Mouse (Mus musculus) midbrain, embryonic 13.5 days (tissue): ENCODE results near the gene 4930539E08Rik. TPM values are rescaled to one million over a fixed set of nuclear protein-coding genes. Genes with fewer than 3 reads are reported as not detected.

Source experiments
- ATAC-seq: fragments of 200-750 bp; cut with Nextera tagmentation; 2 replicates; pipeline ENCODE4 v1.8.0; 2017; ENCODE audit warnings: mild to moderate bottlenecking, moderate TSS enrichment, moderate library complexity
- H3K27ac ChIP-seq: fragments of 300-500 bp; sonication (generic); 2 replicates; pipeline ENCODE4 v1.5.1; 2015; ENCODE audit warnings: inconsistent platforms, mild to moderate bottlenecking, moderate library complexity
- H3K27me3 ChIP-seq: fragments of 300-500 bp; sonication (generic); 2 replicates; pipeline ENCODE4 v1.6.1; 2015; ENCODE audit warnings: mild to moderate bottlenecking, inconsistent platforms
- H3K36me3 ChIP-seq: fragments of 300-500 bp; sonication (generic); 2 replicates; pipeline ENCODE4 v1.6.1; 2015; ENCODE audit warnings: mild to moderate bottlenecking, inconsistent platforms
- H3K4me1 ChIP-seq: fragments of 300-500 bp; sonication (generic); replicated peaks from 2 replicates; pipeline ENCODE4 v1.6.1; 2015; ENCODE audit warnings: inconsistent platforms
- H3K4me2 ChIP-seq: fragments of 300-500 bp; sonication (generic); replicated peaks from 2 replicates; pipeline ENCODE4 v1.6.1; 2015; ENCODE audit warnings: moderate library complexity, mild to moderate bottlenecking, inconsistent platforms
- H3K4me3 ChIP-seq: fragments of 300-500 bp; sonication (generic); replicated peaks from 2 replicates; pipeline ENCODE4 v1.5.1; 2015; ENCODE audit warnings: mild to moderate bottlenecking, inconsistent platforms
- H3K9ac ChIP-seq: fragments of 300-500 bp; sonication (generic); replicated peaks from 2 replicates; pipeline ENCODE4 v1.6.1; 2015; ENCODE audit warnings: mild to moderate bottlenecking, inconsistent platforms
- H3K9me3 ChIP-seq: fragments of 300-500 bp; sonication (generic); 2 replicates; pipeline ENCODE4 v1.6.1; 2016; ENCODE audit warnings: mild to moderate bottlenecking, inconsistent platforms
- WGBS: fragments of 180-500 bp; shearing (Covaris S2); methylation state at CpG from one replicate; pipeline ENCODE4 v1.1.7; 2015; 5-methylcytosine and 5-hydroxymethylcytosine counted together
- polyA plus RNA-seq: library from polyadenylated mRNA; unstranded; fragments of >200 nt; fragmentation: Nextera tagmentation; extraction: Ambion mirVana; gene quantifications from 2 replicates; pipeline ENCODE4 v1.2.1, GENCODE M21; 2015

The 4930539E08Rik gene
- polyA plus RNA-seq, result 0.44 and 1.1 TPM in 2 replicates

GRCm38 (mm10) chr17:28915060-28915628 lies at the start of gene 4930539E08Rik:
4930539E08Rik (minus strand) TSS chr17:28915324.
- Histone ChIP-seq H3K4me3 (no peak within 1 kb of the TSS), H3K4me2 (no peak within 1 kb of the TSS), H3K27ac (no peak within 1 kb of the TSS), H3K9me3 (no peaks in the 10 kb centered on the region), H3K4me1 (no peaks in the 10 kb centered on the region), H3K36me3 (no peaks in the 10 kb centered on the region), H3K27me3 (peaks cover 3% of the 10 kb centered on the region; the same call in 1 of the 2 replicates), H3K9ac (no peak within 1 kb of the TSS)
- 61% methylated on average over 12 of the region's 12 CpGs for WGBS
- no peak for ATAC-seq

GRCm38 (mm10) chr17:28961596-28961995 lies 46.5 kb upstream of the 4930539E08Rik start:
- no peak overlapping the region for H3K9ac ChIP-seq
- peaks cover 4% of the 10 kb centered on the region; the same call in 1 of the 2 replicates for H3K4me1 ChIP-seq
- no peak overlapping the region for H3K27ac ChIP-seq
- H3K4me3 ChIP-seq, result no peak overlapping the region
- 80% methylated on average over 10 of the region's 10 CpGs for WGBS
- no peaks in the 10 kb centered on the region for H3K27me3 ChIP-seq
- H3K4me2 ChIP-seq, result no peak overlapping the region
- H3K36me3 ChIP-seq, result peaks cover 62% of the 10 kb centered on the region
- no peak for ATAC-seq
- no peaks in the 10 kb centered on the region for H3K9me3 ChIP-seq

- Histone ChIP-seq H3K9ac (no peak overlapping the region), H3K9me3 (0 out of 2 replicates have a peak, but pooled peaks cover 4% of the 10 kb centered on the region), H3K27me3 (no peaks in the 10 kb centered on the region), H3K4me2 (no peak overlapping the region), H3K36me3 (peaks cover 56% of the 10 kb centered on the region), H3K27ac (no peak overlapping the region), H3K4me3 (no peak overlapping the region), H3K4me1 (peaks cover 4% of the 10 kb centered on the region; the same call in 1 of the 2 replicates)
- 64% methylated on average over 10 of the region's 10 CpGs for WGBS
- ATAC-seq, result no peak
These were observed 45.5 kb upstream of the 4930539E08Rik start for GRCm38 (mm10) chr17:28960597-28960996.

- Histone ChIP-seq H3K9ac (no peak overlapping the region), H3K4me1 (peaks cover 22% of the 10 kb centered on the region), H3K9me3 (0 out of 2 replicates have a peak, but pooled peaks cover 4% of the 10 kb centered on the region), H3K27me3 (no peaks in the 10 kb centered on the region), H3K4me3 (peak overlapping the region; percentile 12; the same call in 1 of the 2 replicates), H3K27ac (no peak overlapping the region), H3K4me2 (peak overlapping the region; percentile 85), H3K36me3 (peaks cover 11% of the 10 kb centered on the region)
- 97% methylated on average over 9 of the region's 9 CpGs for WGBS
- no peak for ATAC-seq
These were observed 39.3 kb upstream of the 4930539E08Rik start for GRCm38 (mm10) chr17:28954416-28954815.

- 0 out of 2 replicates have a peak, but pooled peaks cover 4% of the 10 kb centered on the region for H3K9me3 ChIP-seq
- H3K36me3 ChIP-seq, result peaks cover 11% of the 10 kb centered on the region
- H3K27ac ChIP-seq, result peak overlapping the region; percentile 17; the same call in 1 of the 2 replicates
- peak overlapping the region; percentile 85 for H3K4me2 ChIP-seq
- 33% methylated on average over 9 of the region's 9 CpGs for WGBS
- no peak for ATAC-seq
- peak overlapping the region; percentile 76 for H3K9ac ChIP-seq
- peak overlapping the region; percentile 58 for H3K4me3 ChIP-seq
- no peaks in the 10 kb centered on the region for H3K27me3 ChIP-seq
- peaks cover 22% of the 10 kb centered on the region for H3K4me1 ChIP-seq
These were observed 38.1 kb upstream of the 4930539E08Rik start for GRCm38 (mm10) chr17:28953251-28953650.

- H3K27me3 ChIP-seq, result no peaks in the 10 kb centered on the region
- H3K9ac ChIP-seq, result peak within 1 kb of the TSS; percentile 76
- 0 out of 2 replicates have a peak, but pooled peaks cover 4% of the 10 kb centered on the region for H3K9me3 ChIP-seq
- H3K27ac ChIP-seq, result peak within 1 kb of the TSS; percentile 93
- peak; percentile 95 for ATAC-seq
- 0 out of 2 replicates have a peak, but pooled peaks cover 4% of the 10 kb centered on the region for H3K36me3 ChIP-seq
- H3K4me1 ChIP-seq, result peaks cover 22% of the 10 kb centered on the region
- peak within 1 kb of the TSS; percentile 85 for H3K4me2 ChIP-seq
- peak within 1 kb of the TSS; percentile 58 for H3K4me3 ChIP-seq
- WGBS, result 1% methylated on average over 65 of the region's 80 CpGs
These were observed 37.0 kb upstream of the 4930539E08Rik start, which contains the start of gene Kctd20 for GRCm38 (mm10) chr17:28951831-28952799. Kctd20 (plus strand) TSS chr17:28951950.

- ATAC-seq, result no peak
- Histone ChIP-seq H3K9me3 (no peaks in the 10 kb centered on the region), H3K4me2 (no peak overlapping the region), H3K27ac (no peak overlapping the region), H3K4me1 (peaks cover 22% of the 10 kb centered on the region), H3K4me3 (no peak overlapping the region), H3K36me3 (no peaks in the 10 kb centered on the region), H3K27me3 (no peaks in the 10 kb centered on the region), H3K9ac (no peak overlapping the region)
- WGBS, result 83% methylated on average over 4 of the region's 4 CpGs
These were observed 35.6 kb upstream of the 4930539E08Rik start for GRCm38 (mm10) chr17:28950751-28951150.

GRCm38 (mm10) chr17:28948661-28949060 lies 33.5 kb upstream of the 4930539E08Rik start:
- Histone ChIP-seq H3K9ac (no peak overlapping the region), H3K27me3 (no peaks in the 10 kb centered on the region), H3K9me3 (no peaks in the 10 kb centered on the region), H3K36me3 (no peaks in the 10 kb centered on the region), H3K4me1 (peaks cover 12% of the 10 kb centered on the region), H3K4me2 (no peak overlapping the region), H3K4me3 (no peak overlapping the region), H3K27ac (no peak overlapping the region)
- 81% methylated on average over 4 of the region's 4 CpGs for WGBS
- ATAC-seq, result no peak

- no peak overlapping the region for H3K9ac ChIP-seq
- no peak overlapping the region for H3K27ac ChIP-seq
- H3K27me3 ChIP-seq, result no peaks in the 10 kb centered on the region
- H3K4me2 ChIP-seq, result no peak overlapping the region
- H3K4me3 ChIP-seq, result no peak overlapping the region
- 91% methylated on average over 19 of the region's 19 CpGs for WGBS
- H3K4me1 ChIP-seq, result peaks cover 6% of the 10 kb centered on the region
- H3K36me3 ChIP-seq, result no peaks in the 10 kb centered on the region
- ATAC-seq, result no peak
- H3K9me3 ChIP-seq, result peaks cover 5% of the 10 kb centered on the region; the same call in 1 of the 2 replicates
These were observed 32.2 kb upstream of the 4930539E08Rik start for GRCm38 (mm10) chr17:28947011-28947939.

- no peak overlapping the region for H3K9ac ChIP-seq
- no peak overlapping the region for H3K4me2 ChIP-seq
- ATAC-seq, result no peak
- WGBS, result 92% methylated on average over 7 of the region's 7 CpGs
- peaks cover 5% of the 10 kb centered on the region; the same call in 1 of the 2 replicates for H3K9me3 ChIP-seq
- no peaks in the 10 kb centered on the region for H3K4me1 ChIP-seq
- no peaks in the 10 kb centered on the region for H3K27me3 ChIP-seq
- no peaks in the 10 kb centered on the region for H3K36me3 ChIP-seq
- H3K27ac ChIP-seq, result no peak overlapping the region
- H3K4me3 ChIP-seq, result no peak overlapping the region
These were observed 29.4 kb upstream of the 4930539E08Rik start for GRCm38 (mm10) chr17:28944481-28944880.

- WGBS, result 92% methylated on average over 7 of the region's 7 CpGs
- Histone ChIP-seq H3K4me2 (no peak within 1 kb of the TSS), H3K27me3 (no peaks in the 10 kb centered on the region), H3K4me3 (no peak within 1 kb of the TSS), H3K36me3 (no peaks in the 10 kb centered on the region), H3K9ac (no peak within 1 kb of the TSS), H3K27ac (no peak within 1 kb of the TSS), H3K9me3 (peaks cover 5% of the 10 kb centered on the region; the same call in 1 of the 2 replicates), H3K4me1 (no peaks in the 10 kb centered on the region)
- no peak for ATAC-seq
These were observed 28.6 kb upstream of the 4930539E08Rik start, which contains the start of gene Pxt1 for GRCm38 (mm10) chr17:28943740-28944139. Pxt1 (minus strand) TSS chr17:28943840.
